Mouse (Mus musculus) MEL (cell line): Measurements from ENCODE around the gene Fcf1.

Experiments used
- CHD2 ChIP-seq: IDR thresholded peaks from 2 replicates; pipeline ENCODE4 v1.6.1; 2011; ENCODE audit warnings: low read length, improper control_type of control experiment
- CTCF ChIP-seq, 3 experiments: IDR thresholded peaks in 2 of 3; conservative IDR thresholded peaks in 1 of 3; 2 replicates each; pipeline ENCODE4 v1.5.1; 2011 to 2012; ENCODE audit warnings: low read length in 3 of 3, low read depth in 2 of 3, mild to moderate bottlenecking in 2 of 3, improper control_type of control experiment in 1 of 3, inconsistent platforms in 1 of 3, mixed read lengths in 1 of 3, moderate library complexity in 1 of 3; ENCODE audit not compliant: control insufficient read depth in 1 of 3, insufficient read depth in 1 of 3, poor library complexity in 1 of 3, severe bottlenecking in 1 of 3
- EP300 ChIP-seq, 2 experiments: IDR thresholded peaks; 2 replicates each; pipeline ENCODE4 v1.6.1; 2011; ENCODE audit warnings: improper control_type of control experiment in 2 of 2, low read length in 2 of 2, low read depth in 1 of 2, mild to moderate bottlenecking in 1 of 2
- GATA1 ChIP-seq: IDR thresholded peaks from 2 replicates; pipeline ENCODE4 v1.6.1; 2011; ENCODE audit warnings: low read depth, low read length, improper control_type of control experiment
- NRF1 ChIP-seq: IDR thresholded peaks from 2 replicates; pipeline ENCODE4 v1.6.1; 2014; ENCODE audit warnings: low read depth, mild to moderate bottlenecking, inconsistent platforms, low read length, improper control_type of control experiment, moderate library complexity; ENCODE audit not compliant: poor library complexity, insufficient read depth, severe bottlenecking
- POLR2A ChIP-seq, 2 experiments: IDR thresholded peaks; 2 replicates each; pipeline ENCODE4 v1.6.1; 2011 to 2012; ENCODE audit warnings: low read length in 2 of 2, mild to moderate bottlenecking in 2 of 2, control low read depth in 1 of 2, improper control_type of control experiment in 1 of 2, low read depth in 1 of 2, moderate library complexity in 1 of 2; ENCODE audit not compliant: control insufficient read depth in 1 of 2, insufficient read depth in 1 of 2, poor library complexity in 1 of 2
- POLR2AphosphoS2 ChIP-seq: IDR thresholded peaks from 2 replicates; pipeline ENCODE4 v1.6.1; 2011; ENCODE audit warnings: low read length, improper control_type of control experiment
- SMC3 ChIP-seq: IDR thresholded peaks from 2 replicates; pipeline ENCODE4 v1.6.1; 2011; ENCODE audit warnings: low read depth, low read length, improper control_type of control experiment
- TAL1 ChIP-seq: IDR thresholded peaks from 2 replicates; pipeline ENCODE4 v1.6.1; 2012; ENCODE audit warnings: mild to moderate bottlenecking, inconsistent platforms, low read length, moderate library complexity, mixed read lengths
- TCF12 ChIP-seq: IDR thresholded peaks from 2 replicates; pipeline ENCODE4 v1.6.1; 2014; ENCODE audit warnings: low read depth, mild to moderate bottlenecking, inconsistent platforms, low read length, improper control_type of control experiment, moderate library complexity
- USF1 ChIP-seq: IDR thresholded peaks from 2 replicates; pipeline ENCODE4 v1.6.1; 2014; ENCODE audit warnings: low read depth, mild to moderate bottlenecking, inconsistent platforms, low read length, improper control_type of control experiment, moderate library complexity
- ZKSCAN1 ChIP-seq: IDR thresholded peaks from 2 replicates; pipeline ENCODE4 v1.6.1; 2012; ENCODE audit warnings: low read depth, mild to moderate bottlenecking, inconsistent platforms, low read length, improper control_type of control experiment, moderate library complexity

- TF ChIP-seq CHD2: no peak
- TF ChIP-seq POLR2A (IDR thresholded peaks at IDR 0.05; ENCODE audit: control insufficient read depth in 1 of 2, insufficient read depth in 1 of 2, low read depth in 1 of 2, low read length in 2 of 2, poor library complexity in 1 of 2): no peak
- TF ChIP-seq GATA1: no peak
- no peak for TF ChIP-seq TCF12
- no peak for TF ChIP-seq EP300 (IDR thresholded peaks at IDR 0.05; ENCODE audit: low read depth in 1 of 2, low read length in 2 of 2)
- TF ChIP-seq USF1: no peak
- no peak for TF ChIP-seq TAL1
- TF ChIP-seq CTCF (IDR thresholded peaks at IDR 0.05 in 2 of 3, conservative IDR thresholded peaks at IDR 0.05 in 1 of 3; ENCODE audit: control insufficient read depth in 1 of 3, insufficient read depth in 1 of 3, low read depth in 2 of 3, low read length in 3 of 3, poor library complexity in 1 of 3, severe bottlenecking in 1 of 3): no peak
- TF ChIP-seq POLR2AphosphoS2: no peak
- no peak for TF ChIP-seq NRF1
- TF ChIP-seq ZKSCAN1: no peak
- TF ChIP-seq SMC3: no peak
These were observed 51.4 kb downstream of the Fcf1 start for GRCm38 (mm10) chr12:85022071-85022470.
